Mouse (Mus musculus) Muller cell, postnatal 12 days (primary cell): ENCODE data around the gene Gm45717.

Experiments used
- DNase-seq: peaks from one replicate; pipeline ENCODE4 v3.0.0-alpha.2; 2015; ENCODE audit errors: inconsistent ontology term

Gene Gm45717

DNA sequence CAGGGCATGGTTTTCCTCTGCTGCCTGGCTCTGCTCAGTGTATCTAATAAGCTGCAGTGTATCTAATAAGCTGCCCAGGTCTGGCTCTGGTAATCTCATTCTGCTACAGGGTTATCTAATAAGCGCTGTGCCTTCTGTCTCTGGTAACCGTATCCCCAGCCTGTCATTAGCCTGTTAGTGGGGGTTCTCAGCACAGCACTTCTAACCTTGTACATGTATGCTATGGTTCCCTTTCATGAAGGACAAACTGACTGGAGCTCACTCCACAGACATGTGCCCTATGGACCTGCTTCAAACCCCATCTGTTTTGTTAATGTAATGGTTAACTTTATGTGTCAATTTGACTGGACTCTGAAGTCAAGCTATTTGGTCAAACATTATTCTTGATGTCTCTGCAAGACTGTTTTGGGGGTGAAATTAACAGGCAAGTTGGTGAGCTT, 50.1 kb downstream of the Gm45717 start:
- no peak for DNase-seq

DNA sequence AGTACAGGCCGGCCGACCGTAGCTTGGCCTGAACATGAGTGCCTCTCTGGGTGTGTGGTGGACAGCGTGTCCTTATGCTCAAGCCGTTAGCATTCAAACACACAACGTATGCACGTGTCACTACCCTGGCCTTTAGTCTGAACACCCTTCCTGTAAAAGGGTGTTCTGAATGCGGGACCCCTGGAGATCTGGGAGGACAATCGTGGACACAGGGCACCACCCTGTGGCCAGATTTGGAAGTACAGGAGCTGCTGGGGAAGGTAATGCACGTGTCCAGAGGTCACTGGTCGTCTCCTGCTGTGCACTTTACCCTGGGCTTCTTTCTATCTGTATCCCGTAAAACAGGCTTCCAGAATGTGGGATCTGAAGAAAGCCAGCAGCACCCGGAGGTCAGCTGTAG, 52.5 kb downstream of the Gm45717 start:
- peak; percentile 52 for DNase-seq

DNA sequence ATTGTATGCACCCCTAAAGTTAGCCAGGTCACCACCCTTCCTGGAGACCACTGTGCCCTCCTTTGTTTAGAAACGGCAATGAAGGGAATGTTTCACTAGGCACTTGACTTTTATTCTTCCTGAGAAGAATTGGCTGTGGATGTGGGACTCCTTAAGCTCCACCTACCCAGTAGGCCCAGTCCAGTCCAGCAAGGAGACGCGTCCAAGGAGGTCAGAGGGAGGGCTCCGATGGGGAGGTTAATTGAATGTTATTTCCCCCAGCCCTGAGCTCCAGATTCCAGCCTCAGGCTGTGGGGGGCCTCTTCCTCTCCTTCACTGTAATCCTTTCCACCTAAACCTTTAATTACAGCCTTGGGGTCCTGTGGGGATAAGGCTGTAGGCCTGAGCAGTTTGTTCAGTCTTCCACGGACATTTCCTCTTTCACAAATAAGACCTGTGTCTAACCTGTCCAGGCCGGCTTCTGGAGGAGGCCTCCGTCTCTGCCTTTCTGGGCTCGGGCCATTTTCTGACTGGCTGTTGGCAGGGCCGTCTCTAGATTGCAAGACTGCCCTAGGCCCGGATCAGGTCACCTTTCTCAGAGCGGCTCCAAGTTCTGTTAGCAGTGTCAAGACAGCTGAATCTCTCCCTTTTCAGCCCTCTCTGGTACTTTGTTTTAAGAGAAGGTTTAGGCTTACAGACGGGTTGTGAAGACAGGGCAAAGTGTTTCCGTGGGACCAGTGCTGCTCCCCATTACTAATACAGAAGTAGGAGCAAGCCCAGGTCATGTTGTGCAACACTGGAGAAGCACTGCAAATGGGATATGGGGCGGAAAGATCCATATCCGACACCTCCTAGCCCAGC, 53.5 kb downstream of the Gm45717 start:
- no peak for DNase-seq

DNA sequence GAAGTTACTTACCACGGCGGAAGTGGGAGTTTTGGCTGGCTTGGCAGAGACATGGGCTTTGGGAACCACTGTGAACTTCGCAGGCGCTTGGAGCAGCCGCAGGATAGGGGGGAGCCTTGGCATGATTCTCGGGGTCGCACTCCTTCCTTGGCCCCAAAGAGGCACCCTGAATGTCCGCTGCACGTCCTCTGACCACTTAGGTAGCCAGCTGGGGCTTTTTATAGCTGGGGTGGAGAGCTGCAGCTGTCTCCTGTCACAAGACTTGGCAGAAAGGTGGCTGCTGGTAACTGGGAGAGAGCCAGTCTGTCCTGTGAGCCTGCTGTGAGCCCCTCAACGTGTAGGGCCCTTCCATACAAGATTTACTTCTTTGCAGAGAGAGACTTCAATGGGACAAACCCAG, 55.5 kb downstream of the Gm45717 start, which contains the start of gene Cox8b:
TSS of gene Cox8b (minus strand) at position 227 of the 400 bp plus-strand sequence.
- no peak for DNase-seq
